Mouse (Mus musculus) lung, adult 2 months (tissue): ENCODE measurements around the gene Zcchc14.

ENCODE experiments used
- CTCF ChIP-seq: fragments of 200-500 bp; IDR thresholded peaks from 2 replicates; pipeline ENCODE4 v1.5.1; 2011; ENCODE audit warnings: mild to moderate bottlenecking, low read length, control low read depth; ENCODE audit not compliant: insufficient read depth
- POLR2A ChIP-seq: fragments of 200-500 bp; IDR thresholded peaks from 2 replicates; pipeline ENCODE4 v1.6.1; 2011; ENCODE audit warnings: low read depth, mild to moderate bottlenecking, control low read depth, low read length, borderline replicate concordance; ENCODE audit errors: extremely low read depth

DNA sequence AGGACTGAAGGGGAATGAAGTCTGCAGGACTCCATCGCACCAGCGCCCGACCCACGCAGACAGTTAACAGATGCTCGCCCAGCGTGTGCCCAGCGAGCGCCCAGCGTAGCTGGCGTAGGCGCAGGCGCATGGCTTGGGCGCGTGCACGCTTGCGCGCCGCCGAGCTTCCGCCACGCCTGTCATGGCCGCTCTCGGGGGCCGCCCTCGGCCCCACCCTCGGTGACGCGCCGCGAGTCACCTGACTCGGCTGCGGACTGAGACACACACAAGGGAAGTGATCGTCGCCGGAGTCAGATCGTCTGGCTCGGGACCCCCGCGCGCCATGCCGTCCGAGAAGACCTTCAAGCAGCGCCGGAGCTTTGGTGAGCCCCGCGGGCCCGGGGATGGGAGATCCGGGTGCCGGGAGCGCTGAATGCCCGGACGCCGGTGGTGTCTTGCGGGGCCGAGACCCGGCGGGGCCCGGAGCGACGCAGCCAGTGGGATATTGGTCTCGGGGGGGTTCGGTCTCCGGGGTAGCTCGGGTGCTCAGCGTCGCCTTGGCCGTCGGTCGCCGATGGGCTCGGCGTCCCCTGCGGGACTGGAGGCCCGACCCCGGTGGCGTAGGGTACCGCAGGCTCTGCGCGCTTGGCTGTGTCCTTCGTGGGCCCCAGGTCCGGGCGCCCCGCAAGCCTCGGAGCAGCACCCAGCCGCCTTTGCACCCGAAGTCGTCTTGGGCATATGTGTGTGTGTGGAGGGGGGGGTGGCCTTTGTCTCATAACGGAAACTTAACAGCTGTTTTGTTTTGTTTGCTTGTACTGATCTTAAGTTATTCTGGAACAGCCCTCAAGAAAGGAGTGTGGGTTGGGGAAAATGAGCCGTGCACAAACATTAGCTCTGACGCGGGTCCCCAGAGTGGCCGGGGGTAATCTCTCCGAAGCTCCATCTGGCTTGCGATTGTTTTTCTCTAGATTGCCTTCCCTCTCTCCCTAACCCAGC is 62.2 kb downstream of the Zcchc14 start, which contains the start of gene Map1lc3b:
- TF ChIP-seq CTCF (no peak), POLR2A (peak; percentile 76)
